Mouse (Mus musculus) retina, postnatal 1 day (tissue): ENCODE measurements around the gene B4gat1.

Source experiments
- DNase-seq: peaks from one replicate; pipeline ENCODE4 v3.0.0-alpha.2; 2012

Gene B4gat1

GRCm38 (mm10) chr19:5036577-5036976 is 2.0 kb upstream of the B4gat1 start:
- no peak for DNase-seq

- peak; percentile 91 for DNase-seq
These were observed 701 bp upstream of the B4gat1 start for GRCm38 (mm10) chr19:5037678-5038571.

GRCm38 (mm10) chr19:5039301-5040114 is 882 bp downstream of the B4gat1 start:
- no peak for DNase-seq

GRCm38 (mm10) chr19:5040862-5041523 is 2.4 kb downstream of the B4gat1 start, which contains the start of gene Brms1:
TSS of gene Brms1 (plus strand) at chr19:5041354.
- DNase-seq: peak; percentile 98

- no peak for DNase-seq
These were observed 3.0 kb downstream of the B4gat1 start for GRCm38 (mm10) chr19:5041588-5041987.

- no peak for DNase-seq
These were observed 6.9 kb downstream of the B4gat1 start for GRCm38 (mm10) chr19:5045531-5045930.

- no peak for DNase-seq
These were observed 9.8 kb downstream of the B4gat1 start for GRCm38 (mm10) chr19:5048138-5049056.

- DNase-seq: no peak
These were observed 10.7 kb downstream of the B4gat1 start for GRCm38 (mm10) chr19:5049325-5049724.

- DNase-seq: peak; percentile 79
These were observed 11.7 kb downstream of the B4gat1 start, which contains the start of gene Rin1 for GRCm38 (mm10) chr19:5050047-5050905. TSS of gene Rin1 (plus strand) at chr19:5050481.

GRCm38 (mm10) chr19:5051031-5051430 is 12.4 kb downstream of the B4gat1 start:
- DNase-seq: no peak

- no peak for DNase-seq
These were observed 12.9 kb downstream of the B4gat1 start for GRCm38 (mm10) chr19:5051515-5051914.

GRCm38 (mm10) chr19:5052166-5052822 is 13.7 kb downstream of the B4gat1 start:
- DNase-seq: no peak

GRCm38 (mm10) chr19:5052853-5053252 is 14.2 kb downstream of the B4gat1 start:
- no peak for DNase-seq

GRCm38 (mm10) chr19:5053909-5054308 is 15.3 kb downstream of the B4gat1 start:
- peak; percentile 66 for DNase-seq

- peak; percentile 81 for DNase-seq
These were observed 17.6 kb downstream of the B4gat1 start for GRCm38 (mm10) chr19:5056251-5056650.

GRCm38 (mm10) chr19:5057876-5058775 is 19.5 kb downstream of the B4gat1 start:
- DNase-seq: no peak

- peak; percentile 40 for DNase-seq
These were observed 20.5 kb downstream of the B4gat1 start for GRCm38 (mm10) chr19:5058801-5059771.
